Mouse (Mus musculus) heart, embryonic 12.5 days (tissue): ENCODE data around the gene Arhgap44. TPM values are rescaled to one million over a fixed set of nuclear protein-coding genes. Genes with fewer than 3 reads are reported as not detected.
A peak's percentile ranks its signal among the peaks of the same experiment; 100 is the strongest.

Source experiments
- ATAC-seq: fragments of 200-750 bp; cut with Nextera tagmentation; 2 replicates; pipeline ENCODE4 v1.8.0; 2017; ENCODE audit warnings: moderate TSS enrichment, moderate library complexity; ENCODE audit not compliant: insufficient number of reproducible peaks, low FRiP score
- H3K27ac ChIP-seq: fragments of 300-500 bp; sonication (generic); 2 replicates; pipeline ENCODE4 v1.5.1; 2016; ENCODE audit warnings: mild to moderate bottlenecking, moderate library complexity; ENCODE audit not compliant: poor library complexity, severe bottlenecking
- H3K27me3 ChIP-seq: fragments of 300-500 bp; sonication (generic); replicated peaks from 2 replicates; pipeline ENCODE4 v1.6.1; 2016; ENCODE audit warnings: mild to moderate bottlenecking, moderate library complexity
- H3K36me3 ChIP-seq: fragments of 300-500 bp; sonication (generic); 2 replicates; pipeline ENCODE4 v1.6.1; 2016; ENCODE audit warnings: mild to moderate bottlenecking, moderate library complexity
- H3K4me1 ChIP-seq: fragments of 300-500 bp; sonication (generic); replicated peaks from 2 replicates; pipeline ENCODE4 v1.6.1; 2016; ENCODE audit warnings: mild to moderate bottlenecking
- H3K4me2 ChIP-seq: fragments of 300-500 bp; sonication (generic); 2 replicates; pipeline ENCODE4 v1.6.1; 2016; ENCODE audit warnings: mild to moderate bottlenecking, moderate library complexity
- H3K4me3 ChIP-seq: fragments of 300-500 bp; sonication (generic); 2 replicates; pipeline ENCODE4 v1.5.1; 2016; ENCODE audit warnings: mild to moderate bottlenecking
- H3K9ac ChIP-seq: fragments of 300-500 bp; sonication (generic); 2 replicates; pipeline ENCODE4 v1.6.1; 2016; ENCODE audit warnings: mild to moderate bottlenecking, moderate library complexity
- H3K9me3 ChIP-seq: fragments of 300-500 bp; sonication (generic); replicated peaks from 2 replicates; pipeline ENCODE4 v1.6.1; 2016; ENCODE audit warnings: mild to moderate bottlenecking, moderate library complexity
- WGBS: fragments of 180-500 bp; shearing (Covaris S2); methylation state at CpG from one replicate; pipeline ENCODE4 v1.1.7; 2016; 5-methylcytosine and 5-hydroxymethylcytosine counted together
- polyA plus RNA-seq: library from polyadenylated mRNA; unstranded; fragments of >200 nt; fragmentation: Nextera tagmentation; extraction: Ambion mirVana; gene quantifications from 2 replicates; pipeline ENCODE4 v1.2.1, GENCODE M21; 2016

Arhgap44 gene
- polyA plus RNA-seq, 1 experiment from 2014 or later, result 13.3 TPM

- H3K36me3 ChIP-seq, result peaks cover 40% of the 10 kb centered on the region
- no peaks in the 10 kb centered on the region for H3K9me3 ChIP-seq
- WGBS, result 91% methylated on average over 4 of the region's 4 CpGs
- H3K4me3 ChIP-seq, result no peak overlapping the region
- no peak overlapping the region for H3K27ac ChIP-seq
- H3K4me2 ChIP-seq, result no peak overlapping the region
- no peak overlapping the region for H3K9ac ChIP-seq
- H3K27me3 ChIP-seq, result no peaks in the 10 kb centered on the region
- peaks cover 13% of the 10 kb centered on the region; the same call in 1 of the 2 replicates for H3K4me1 ChIP-seq
- ATAC-seq, result no peak
These were observed 156.7 kb downstream of the Arhgap44 start for GRCm38 (mm10) chr11:65006047-65006446.

DNA sequence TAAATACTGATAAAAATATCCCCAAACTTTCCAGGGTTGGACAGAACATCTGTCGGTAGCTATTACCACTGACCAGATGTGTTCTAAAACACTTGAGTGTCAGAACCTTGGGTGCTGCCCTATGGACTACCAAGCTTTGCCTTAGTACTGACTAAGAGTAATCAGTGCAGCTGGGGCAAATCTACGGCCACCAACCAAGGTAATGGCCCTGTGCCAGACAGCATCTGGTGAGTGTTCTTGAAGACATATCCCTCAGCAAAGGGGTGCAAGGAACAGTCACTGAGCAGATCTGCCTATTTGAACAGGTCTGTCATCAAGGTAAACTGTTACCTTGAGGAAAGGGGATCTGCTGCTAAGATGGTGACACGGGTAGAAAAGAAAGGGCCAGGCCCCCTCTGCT lies 157.9 kb downstream of the Arhgap44 start:
- Histone ChIP-seq H3K4me3 (no peak overlapping the region), H3K9ac (no peak overlapping the region), H3K36me3 (peaks cover 52% of the 10 kb centered on the region), H3K27me3 (no peaks in the 10 kb centered on the region), H3K4me1 (peaks cover 13% of the 10 kb centered on the region; the same call in 1 of the 2 replicates), H3K4me2 (no peak overlapping the region), H3K27ac (no peak overlapping the region), H3K9me3 (no peaks in the 10 kb centered on the region)
- ATAC-seq, result no peak
- 69% methylated on average over 3 of the region's 3 CpGs for WGBS

DNA sequence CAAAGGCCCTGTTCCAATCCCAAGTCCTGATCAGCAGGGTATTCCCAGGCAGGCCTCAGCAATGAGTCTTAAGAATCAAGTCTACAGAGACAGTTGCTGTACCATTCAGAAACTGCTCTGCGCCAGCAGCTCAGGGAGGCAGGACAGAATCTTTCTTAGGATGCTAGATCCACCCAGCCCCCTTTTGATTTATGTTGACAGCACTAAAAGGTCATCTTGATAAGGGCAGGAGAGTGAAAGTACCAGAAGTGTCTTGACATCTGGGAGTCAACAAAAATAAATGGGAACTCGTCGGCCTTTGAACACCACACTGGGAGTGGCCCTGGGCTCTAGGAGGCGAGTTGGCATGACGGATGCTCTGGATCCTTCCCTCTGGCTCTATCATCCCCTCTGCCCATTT lies 159.2 kb downstream of the Arhgap44 start:
- no peak for ATAC-seq
- Histone ChIP-seq H3K9me3 (no peaks in the 10 kb centered on the region), H3K4me3 (no peak overlapping the region), H3K36me3 (peaks cover 64% of the 10 kb centered on the region), H3K9ac (no peak overlapping the region), H3K27ac (no peak overlapping the region), H3K4me2 (no peak overlapping the region), H3K4me1 (peaks cover 13% of the 10 kb centered on the region; the same call in 1 of the 2 replicates), H3K27me3 (no peaks in the 10 kb centered on the region)
- 64% methylated on average over 5 of the region's 5 CpGs for WGBS

DNA sequence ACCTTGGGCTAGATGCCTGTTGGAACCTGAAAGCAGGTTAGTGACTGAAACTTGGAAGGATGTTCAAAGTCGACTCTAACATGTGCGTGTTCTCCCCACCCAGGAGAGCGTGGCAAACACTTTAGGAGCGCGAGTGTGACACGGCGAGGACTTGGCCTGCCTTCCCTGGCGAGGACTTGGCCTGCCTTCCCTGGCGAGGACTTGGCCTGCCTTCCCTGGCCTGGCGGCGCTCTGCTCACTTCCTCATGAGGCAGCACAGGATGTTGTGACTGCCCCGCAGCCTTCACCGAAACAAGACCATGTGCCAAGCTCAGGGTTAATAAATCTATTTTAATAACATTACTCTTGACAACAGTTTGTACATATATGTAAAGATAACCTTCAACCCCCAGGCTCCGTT lies 161.0 kb downstream of the Arhgap44 start:
- no peak overlapping the region for H3K9ac ChIP-seq
- no peaks in the 10 kb centered on the region for H3K27me3 ChIP-seq
- 92% methylated on average over 14 of the region's 14 CpGs for WGBS
- ATAC-seq, result no peak
- H3K27ac ChIP-seq, result no peak overlapping the region
- no peak overlapping the region for H3K4me2 ChIP-seq
- peaks cover 83% of the 10 kb centered on the region for H3K36me3 ChIP-seq
- peaks cover 3% of the 10 kb centered on the region; the same call in 1 of the 2 replicates for H3K4me1 ChIP-seq
- H3K9me3 ChIP-seq, result no peaks in the 10 kb centered on the region
- no peak overlapping the region for H3K4me3 ChIP-seq

DNA sequence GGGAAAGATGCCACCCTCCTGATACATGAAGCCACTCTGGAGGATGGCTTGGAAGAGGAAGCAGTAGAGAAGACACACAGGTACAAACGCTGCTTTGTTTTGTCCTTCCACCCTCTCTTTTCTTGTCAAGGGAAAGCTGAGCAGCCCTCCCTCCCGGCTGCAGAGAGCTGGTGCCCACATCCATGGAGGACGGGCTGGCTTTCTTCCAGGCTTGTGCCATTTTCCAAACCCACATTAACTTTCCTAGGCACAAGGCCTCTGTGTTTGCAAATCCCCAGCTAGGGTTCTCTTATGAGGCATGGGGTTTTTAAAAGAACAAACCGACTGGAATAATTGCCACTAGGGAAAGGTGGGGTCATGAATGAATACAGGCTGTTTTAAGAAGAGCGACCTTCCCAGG lies 163.1 kb downstream of the Arhgap44 start:
- Histone ChIP-seq H3K4me1 (no peaks in the 10 kb centered on the region), H3K4me3 (no peak overlapping the region), H3K9ac (no peak overlapping the region), H3K4me2 (no peak overlapping the region), H3K9me3 (no peaks in the 10 kb centered on the region), H3K27me3 (no peaks in the 10 kb centered on the region), H3K36me3 (peaks cover 89% of the 10 kb centered on the region), H3K27ac (no peak overlapping the region)
- ATAC-seq, result no peak
- WGBS, result 87% methylated on average over 5 of the region's 5 CpGs

DNA sequence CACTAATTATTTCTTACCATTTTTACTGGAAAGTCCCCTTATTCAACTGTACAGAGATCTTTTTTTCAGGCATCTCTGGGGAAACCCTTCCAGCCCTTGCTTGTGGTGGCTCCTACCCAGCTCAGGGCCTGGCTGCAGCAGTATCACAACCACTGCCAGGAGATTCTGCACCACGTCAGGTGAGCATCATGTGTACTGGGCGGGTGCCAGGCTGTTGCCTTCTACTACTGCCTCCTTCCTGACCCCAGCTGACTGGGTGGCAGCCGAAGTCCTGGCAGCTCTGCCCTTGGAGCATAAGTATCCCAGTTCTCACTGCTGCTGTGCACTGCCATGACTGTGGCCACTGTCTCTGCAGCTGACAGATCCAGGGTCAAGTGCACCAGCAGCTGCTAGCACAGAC lies 164.3 kb downstream of the Arhgap44 start:
- Histone ChIP-seq H3K27me3 (no peaks in the 10 kb centered on the region), H3K4me1 (no peaks in the 10 kb centered on the region), H3K36me3 (peaks cover 91% of the 10 kb centered on the region), H3K9ac (no peak overlapping the region), H3K4me2 (no peak overlapping the region), H3K4me3 (no peak overlapping the region), H3K27ac (no peak overlapping the region), H3K9me3 (no peaks in the 10 kb centered on the region)
- no peak for ATAC-seq
- WGBS, result 87% methylated on average over 3 of the region's 3 CpGs

GRCm38 (mm10) chr11:64988556-64988955 lies 174.2 kb downstream of the Arhgap44 start:
- Histone ChIP-seq H3K27ac (no peak overlapping the region), H3K4me2 (no peak overlapping the region), H3K4me1 (no peaks in the 10 kb centered on the region), H3K27me3 (no peaks in the 10 kb centered on the region), H3K9ac (no peak overlapping the region), H3K4me3 (no peak overlapping the region), H3K9me3 (no peaks in the 10 kb centered on the region), H3K36me3 (peaks cover 86% of the 10 kb centered on the region)
- 73% methylated on average over 2 of the region's 2 CpGs for WGBS
- ATAC-seq, result no peak

DNA sequence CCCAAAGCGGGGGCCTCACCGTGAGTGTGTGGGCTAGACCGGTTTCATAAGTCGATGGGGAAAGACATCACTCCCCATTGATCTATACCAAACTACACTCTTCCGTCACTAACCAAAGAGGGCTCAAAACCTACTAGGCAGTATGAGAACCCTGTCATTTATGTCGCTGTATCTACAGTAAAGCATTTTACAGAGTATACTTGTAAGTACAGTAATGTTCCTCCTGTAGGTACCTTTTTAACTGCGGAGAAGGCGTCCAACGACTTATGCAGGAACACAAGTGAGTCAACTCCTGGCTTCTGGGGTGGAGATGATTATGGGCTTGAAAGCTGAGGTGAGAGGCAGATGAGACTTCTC lies 183.3 kb downstream of the Arhgap44 start:
- ATAC-seq, result no peak
- 7% methylated on average over 9 of the region's 9 CpGs for WGBS

GRCm38 (mm10) chr11:64978720-64979488 lies 183.9 kb downstream of the Arhgap44 start, which contains the start of gene Elac2:
TSS of gene Elac2 (plus strand) at chr11:64979038.
- WGBS, result under 1% methylated on average over 64 of the region's 65 CpGs
- Histone ChIP-seq H3K4me3 (peak within 1 kb of the TSS; percentile 96), H3K36me3 (peaks cover 28% of the 10 kb centered on the region), H3K27ac (no peak within 1 kb of the TSS), H3K27me3 (peaks cover 12% of the 10 kb centered on the region), H3K9me3 (no peaks in the 10 kb centered on the region), H3K9ac (peak within 1 kb of the TSS; percentile 89), H3K4me1 (peaks cover 13% of the 10 kb centered on the region), H3K4me2 (peak within 1 kb of the TSS; percentile 93)
- peak; percentile 100 for ATAC-seq

More for the DNA sequence above, 183.3 kb downstream of the Arhgap44 start:
- H3K9me3 ChIP-seq, result no peaks in the 10 kb centered on the region
- H3K9ac ChIP-seq, result peak overlapping the region; percentile 89
- H3K27ac ChIP-seq, result no peak overlapping the region
- peak overlapping the region; percentile 93 for H3K4me2 ChIP-seq
- H3K36me3 ChIP-seq, result peaks cover 34% of the 10 kb centered on the region
- H3K27me3 ChIP-seq, result peaks cover 10% of the 10 kb centered on the region
- peaks cover 13% of the 10 kb centered on the region for H3K4me1 ChIP-seq
- H3K4me3 ChIP-seq, result peak overlapping the region; percentile 96

GRCm38 (mm10) chr11:64972418-64972817 lies 190.3 kb downstream of the Arhgap44 start:
- Histone ChIP-seq H3K4me1 (no peaks in the 10 kb centered on the region), H3K9ac (no peak overlapping the region), H3K4me3 (no peak overlapping the region), H3K27me3 (peaks cover 22% of the 10 kb centered on the region), H3K27ac (no peak overlapping the region), H3K9me3 (no peaks in the 10 kb centered on the region), H3K4me2 (no peak overlapping the region), H3K36me3 (no peaks in the 10 kb centered on the region)
- 65% methylated on average over 2 of the region's 2 CpGs for WGBS
- no peak for ATAC-seq

GRCm38 (mm10) chr11:64971471-64971988 lies 191.2 kb downstream of the Arhgap44 start:
- Histone ChIP-seq H3K4me2 (no peak overlapping the region), H3K27me3 (peaks cover 18% of the 10 kb centered on the region)
- WGBS, result 65% methylated on average over 3 of the region's 3 CpGs

More at GRCm38 (mm10) chr11:64971471-64971988, 191.2 kb downstream of the Arhgap44 start:
- Histone ChIP-seq H3K4me1 (no peaks in the 10 kb centered on the region), H3K4me3 (no peak overlapping the region), H3K27ac (no peak overlapping the region), H3K9me3 (no peaks in the 10 kb centered on the region), H3K9ac (no peak overlapping the region), H3K36me3 (no peaks in the 10 kb centered on the region)
- no peak for ATAC-seq
